Mouse (Mus musculus): Measurements from ENCODE around the gene Atp1b3. TPM values are rescaled to one million over a fixed set of nuclear protein-coding genes. Genes with fewer than 3 reads are reported as not detected.
A peak's percentile ranks its signal among the peaks of the same experiment; 100 is the strongest.
"Not testable (repeated sequence)": the region's sequence is repeated elsewhere in the genome, so short reads cannot be mapped to it uniquely, and the experiment has no call there.

Gene Atp1b3
- polyA plus RNA-seq, 1 experiment from 2014 or later: 168 TPM

- WGBS: 85% methylated on average over 12 of the region's 12 CpGs
- no peak overlapping the region for H3K9ac ChIP-seq
- H3K27me3 ChIP-seq (replicated peaks): no peaks in the 10 kb centered on the region
- H3K4me1 ChIP-seq: no peaks in the 10 kb centered on the region
- no peaks in the 10 kb centered on the region for H3K36me3 ChIP-seq
- no peak overlapping the region for H3K27ac ChIP-seq
- ATAC-seq (ENCODE audit: low FRiP score, low read depth): no peak
- no peak overlapping the region for H3K4me2 ChIP-seq (replicated peaks)
- no peaks in the 10 kb centered on the region for H3K9me3 ChIP-seq
- H3K4me3 ChIP-seq: no peak overlapping the region
These were observed 11.0 kb downstream of the Atp1b3 start for GRCm38 (mm10) chr9:96353121-96353769.

GRCm38 (mm10) chr9:96351771-96352170 lies 12.5 kb downstream of the Atp1b3 start:
- WGBS: 89% methylated on average over 6 of the region's 6 CpGs
- not testable (repeated sequence) for H3K9me3 ChIP-seq; ATAC-seq (ENCODE audit: low FRiP score, low read depth)

GRCm38 (mm10) chr9:96350476-96350875 lies 13.8 kb downstream of the Atp1b3 start:
- 59% methylated on average over 3 of the region's 3 CpGs for WGBS
- Histone ChIP-seq H3K36me3 (no peaks in the 10 kb centered on the region), H3K27ac (no peak overlapping the region), H3K27me3 (replicated peaks) (no peaks in the 10 kb centered on the region), H3K9me3 (no peaks in the 10 kb centered on the region), H3K9ac (no peak overlapping the region), H3K4me2 (replicated peaks) (no peak overlapping the region), H3K4me1 (no peaks in the 10 kb centered on the region), H3K4me3 (no peak overlapping the region)
- ATAC-seq (ENCODE audit: low FRiP score, low read depth): no peak

More at GRCm38 (mm10) chr9:96351771-96352170, 12.5 kb downstream of the Atp1b3 start:
- H3K36me3 ChIP-seq; H3K4me3 ChIP-seq; H3K27me3 ChIP-seq (replicated peaks); H3K4me2 ChIP-seq (replicated peaks); H3K9ac ChIP-seq; H3K27ac ChIP-seq; H3K4me1 ChIP-seq: not testable (repeated sequence)

- Histone ChIP-seq H3K27me3 (replicated peaks) (no peaks in the 10 kb centered on the region), H3K27ac (no peak overlapping the region), H3K9ac (no peak overlapping the region), H3K4me1 (no peaks in the 10 kb centered on the region), H3K4me3 (no peak overlapping the region), H3K36me3 (peaks cover under 1% of the 10 kb centered on the region), H3K4me2 (replicated peaks) (no peak overlapping the region), H3K9me3 (no peaks in the 10 kb centered on the region)
- 50% methylated on average over 4 of the region's 4 CpGs for WGBS
- no peak; the same call in 1 of the 2 replicates for ATAC-seq (ENCODE audit: low FRiP score, low read depth)
These were observed 14.2 kb downstream of the Atp1b3 start for GRCm38 (mm10) chr9:96350010-96350409.

GRCm38 (mm10) chr9:96348885-96349284 lies 15.4 kb downstream of the Atp1b3 start:
- no peaks in the 10 kb centered on the region for H3K9me3 ChIP-seq
- H3K4me2 ChIP-seq (replicated peaks): no peak overlapping the region
- WGBS: 92% methylated on average over 5 of the region's 5 CpGs
- H3K4me1 ChIP-seq: no peaks in the 10 kb centered on the region
- H3K27ac ChIP-seq: no peak overlapping the region
- ATAC-seq (ENCODE audit: low FRiP score, low read depth): no peak
- H3K36me3 ChIP-seq: peaks cover 7% of the 10 kb centered on the region
- no peak overlapping the region for H3K9ac ChIP-seq
- H3K27me3 ChIP-seq (replicated peaks): no peaks in the 10 kb centered on the region
- H3K4me3 ChIP-seq: no peak overlapping the region

- WGBS: 98% methylated on average over 3 of the region's 3 CpGs
- Histone ChIP-seq H3K27me3 (replicated peaks) (no peaks in the 10 kb centered on the region), H3K9me3 (no peaks in the 10 kb centered on the region), H3K9ac (no peak overlapping the region), H3K4me2 (replicated peaks) (no peak overlapping the region), H3K36me3 (peaks cover 27% of the 10 kb centered on the region), H3K4me1 (no peaks in the 10 kb centered on the region), H3K4me3 (no peak overlapping the region), H3K27ac (no peak overlapping the region)
- no peak for ATAC-seq (ENCODE audit: low FRiP score, low read depth)
These were observed 18.5 kb downstream of the Atp1b3 start for GRCm38 (mm10) chr9:96345750-96346149.

- Histone ChIP-seq H3K9ac (no peak overlapping the region), H3K4me2 (replicated peaks) (no peak overlapping the region), H3K27ac (no peak overlapping the region), H3K36me3 (peaks cover 38% of the 10 kb centered on the region), H3K27me3 (replicated peaks) (no peaks in the 10 kb centered on the region), H3K4me1 (no peaks in the 10 kb centered on the region), H3K4me3 (no peak overlapping the region), H3K9me3 (no peaks in the 10 kb centered on the region)
- no peak for ATAC-seq (ENCODE audit: low FRiP score, low read depth)
- WGBS: 92% methylated on average over 5 of the region's 5 CpGs
These were observed 33.1 kb downstream of the Atp1b3 start for GRCm38 (mm10) chr9:96331146-96331545.

GRCm38 (mm10) chr9:96328226-96328625 lies 36.0 kb downstream of the Atp1b3 start:
- 89% methylated on average over 4 of the region's 4 CpGs for WGBS

GRCm38 (mm10) chr9:96326496-96326923 lies 37.7 kb downstream of the Atp1b3 start:
- no peaks in the 10 kb centered on the region for H3K27me3 ChIP-seq (replicated peaks)
- H3K36me3 ChIP-seq: peaks cover 15% of the 10 kb centered on the region
- H3K9ac ChIP-seq: no peak overlapping the region
- H3K27ac ChIP-seq: no peak overlapping the region
- 87% methylated on average over 6 of the region's 6 CpGs for WGBS
- H3K4me3 ChIP-seq: no peak overlapping the region
- H3K9me3 ChIP-seq: no peaks in the 10 kb centered on the region
- no peaks in the 10 kb centered on the region for H3K4me1 ChIP-seq
- ATAC-seq (ENCODE audit: low FRiP score, low read depth): no peak
- H3K4me2 ChIP-seq (replicated peaks): no peak overlapping the region

More at GRCm38 (mm10) chr9:96328226-96328625, 36.0 kb downstream of the Atp1b3 start:
- Histone ChIP-seq H3K9me3 (no peaks in the 10 kb centered on the region), H3K4me2 (replicated peaks) (no peak overlapping the region), H3K9ac (no peak overlapping the region), H3K36me3 (peaks cover 15% of the 10 kb centered on the region), H3K27me3 (replicated peaks) (no peaks in the 10 kb centered on the region), H3K4me1 (no peaks in the 10 kb centered on the region), H3K4me3 (no peak overlapping the region), H3K27ac (no peak overlapping the region)
- ATAC-seq (ENCODE audit: low FRiP score, low read depth): no peak

GRCm38 (mm10) chr9:96324502-96324901 lies 39.7 kb downstream of the Atp1b3 start:
- H3K9me3 ChIP-seq: no peaks in the 10 kb centered on the region
- 52% methylated on average over 4 of the region's 4 CpGs for WGBS
- no peaks in the 10 kb centered on the region for H3K4me1 ChIP-seq
- H3K27ac ChIP-seq: no peak overlapping the region
- no peak overlapping the region for H3K4me3 ChIP-seq
- peaks cover 11% of the 10 kb centered on the region; the same call in 1 of the 2 replicates for H3K36me3 ChIP-seq
- H3K4me2 ChIP-seq (replicated peaks): no peak overlapping the region
- peak; percentile 26 for ATAC-seq (ENCODE audit: low FRiP score, low read depth)
- H3K9ac ChIP-seq: no peak overlapping the region
- H3K27me3 ChIP-seq (replicated peaks): no peaks in the 10 kb centered on the region

- Histone ChIP-seq H3K4me3 (no peak overlapping the region), H3K36me3 (peaks cover 25% of the 10 kb centered on the region), H3K9ac (no peak overlapping the region), H3K27me3 (replicated peaks) (no peaks in the 10 kb centered on the region), H3K9me3 (no peaks in the 10 kb centered on the region), H3K27ac (no peak overlapping the region), H3K4me2 (replicated peaks) (no peak overlapping the region), H3K4me1 (no peaks in the 10 kb centered on the region)
- no peak for ATAC-seq (ENCODE audit: low FRiP score, low read depth)
- 90% methylated on average over 15 of the region's 15 CpGs for whole genome bisulfite sequencing
These were observed 41.7 kb downstream of the Atp1b3 start for GRCm38 (mm10) chr9:96322411-96323152.

- Histone ChIP-seq H3K4me3 (no peak overlapping the region), H3K9ac (no peak overlapping the region), H3K9me3 (no peaks in the 10 kb centered on the region), H3K27ac (no peak overlapping the region), H3K36me3 (peaks cover 36% of the 10 kb centered on the region), H3K4me1 (no peaks in the 10 kb centered on the region), H3K27me3 (replicated peaks) (no peaks in the 10 kb centered on the region), H3K4me2 (replicated peaks) (no peak overlapping the region)
- 89% methylated on average over 6 of the region's 6 CpGs for WGBS
- ATAC-seq (ENCODE audit: low FRiP score, low read depth): no peak
These were observed 43.7 kb downstream of the Atp1b3 start for GRCm38 (mm10) chr9:96320551-96320980.

Data from neural tube, embryonic 12.5 days (tissue).